Mouse (Mus musculus) layer of hippocampus, adult 9-10 months (tissue): ENCODE results near the gene Invs.

Source experiments
- DNase-seq: peaks from one replicate; pipeline ENCODE4 v3.0.0; 2022; ENCODE audit warnings: low spot score

The Invs gene

DNA sequence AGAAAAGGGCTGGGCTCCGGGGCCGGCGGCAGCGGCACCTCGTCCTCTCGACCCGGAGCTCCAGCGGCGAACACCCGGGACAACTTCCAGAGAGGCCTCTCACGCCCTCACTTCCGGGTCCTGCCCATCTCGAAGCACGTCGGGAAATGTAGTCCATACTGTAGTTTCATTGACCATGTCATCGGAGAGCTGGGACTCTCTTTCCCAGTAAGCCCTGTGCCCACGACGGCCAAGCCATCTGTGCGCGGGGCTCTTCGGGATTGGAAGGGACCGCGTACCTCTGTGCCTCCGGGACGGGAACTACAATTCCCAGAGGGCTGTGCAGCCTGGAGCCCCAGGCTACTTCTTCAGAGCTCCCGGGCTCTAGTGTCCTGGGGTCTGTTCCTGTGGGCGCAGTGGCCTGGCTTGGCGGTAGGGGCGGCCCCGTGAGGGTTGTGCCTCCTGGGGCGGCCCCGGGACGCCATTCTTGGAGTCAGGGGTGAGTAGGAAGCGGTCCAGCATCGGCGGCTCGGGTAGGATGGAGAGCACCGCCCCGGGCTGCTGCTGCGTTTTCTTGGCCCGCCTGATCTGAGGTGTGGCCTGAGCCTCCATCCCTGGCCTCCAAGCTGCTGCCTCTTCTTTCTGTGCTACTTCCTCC is at the start of gene Invs, which contains the start of gene Erp44:
Invs (plus strand) TSS at position 263 of the 637 bp plus-strand sequence.
Erp44 (minus strand) TSS at position 61 of the 637 bp plus-strand sequence.
- peak; percentile 93 for DNase-seq

DNA sequence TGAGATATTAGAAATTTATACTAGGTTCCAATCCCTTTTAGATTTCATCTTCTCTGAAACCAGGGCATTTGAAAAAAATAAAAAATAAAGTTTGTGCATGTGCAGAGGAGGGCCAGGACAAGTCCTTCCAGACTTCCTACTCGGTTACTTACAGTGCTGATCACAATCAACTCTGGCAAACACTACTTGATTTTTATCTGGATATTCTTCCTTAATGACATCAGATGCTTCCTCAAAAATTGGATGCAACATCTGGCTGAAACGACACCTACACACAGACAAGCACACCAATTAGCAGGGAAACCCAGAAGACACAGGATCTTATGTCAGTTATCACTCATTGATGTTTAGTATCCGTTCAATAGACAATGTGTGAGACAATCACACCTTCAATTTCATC is 42.8 kb upstream of the Invs start:
- no peak for DNase-seq

DNA sequence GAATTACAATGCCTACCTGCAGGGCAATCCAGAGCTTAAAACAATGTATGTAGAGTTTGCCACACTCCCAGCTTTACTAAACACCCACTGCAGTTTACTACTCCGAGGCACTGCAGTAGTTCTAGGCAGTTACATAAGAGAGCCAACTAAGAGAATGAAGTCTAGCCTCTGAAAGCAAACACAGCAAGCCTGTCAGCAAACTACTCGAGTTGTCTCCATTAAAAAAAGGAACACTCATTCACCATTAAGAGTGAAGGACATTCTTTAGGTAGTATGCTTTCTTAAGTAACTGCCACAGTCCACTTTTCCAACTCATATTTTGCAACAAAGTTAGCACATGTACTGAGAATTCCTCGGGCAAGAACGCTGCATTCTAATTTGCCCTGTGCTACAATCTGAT is 40.5 kb upstream of the Invs start:
- no peak for DNase-seq

- DNase-seq = no peak
These were observed 37.1 kb upstream of the Invs start for GRCm38 (mm10) chr4:48242482-48242881.

GRCm38 (mm10) chr4:48243737-48244136 is 35.8 kb upstream of the Invs start:
- no peak for DNase-seq

DNA sequence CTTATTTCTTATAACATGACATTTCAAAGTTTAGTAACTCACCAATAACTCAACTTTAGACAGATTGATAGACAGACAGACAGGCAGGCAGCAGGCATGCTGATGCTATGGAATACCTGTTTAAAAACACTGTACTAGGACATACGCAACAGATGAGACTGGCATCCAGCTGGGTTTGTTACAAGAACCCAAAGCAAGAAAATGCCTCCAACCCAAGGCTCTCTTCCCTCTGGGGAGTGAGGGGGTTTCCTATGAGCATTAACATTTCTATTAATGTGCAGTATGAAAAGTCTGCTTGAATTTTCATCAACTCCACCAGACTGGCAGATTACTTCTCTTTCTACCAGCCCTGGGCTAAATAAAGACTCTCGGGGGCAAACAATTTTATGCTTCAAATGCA is 35.3 kb upstream of the Invs start:
- DNase-seq = no peak

DNA sequence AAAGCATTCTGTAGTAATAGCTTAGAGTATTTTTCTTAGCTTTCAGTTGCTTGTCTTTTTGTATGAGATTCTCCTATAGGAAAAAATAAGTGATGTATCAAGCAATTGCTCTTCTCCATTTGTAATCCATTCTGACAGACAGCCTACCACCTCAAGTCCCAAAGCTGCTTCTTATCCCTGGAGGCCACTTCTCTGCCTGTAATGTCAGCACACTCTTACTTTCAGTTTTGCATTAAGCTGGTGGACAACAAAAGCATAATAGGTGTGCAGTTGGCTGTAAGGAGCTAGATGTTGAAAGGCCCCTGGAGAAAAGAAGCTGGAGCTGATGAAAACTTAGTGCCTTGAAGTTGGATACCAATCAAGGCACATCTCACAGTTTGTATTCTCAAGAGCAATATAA is 26.3 kb upstream of the Invs start:
- no peak for DNase-seq

DNA sequence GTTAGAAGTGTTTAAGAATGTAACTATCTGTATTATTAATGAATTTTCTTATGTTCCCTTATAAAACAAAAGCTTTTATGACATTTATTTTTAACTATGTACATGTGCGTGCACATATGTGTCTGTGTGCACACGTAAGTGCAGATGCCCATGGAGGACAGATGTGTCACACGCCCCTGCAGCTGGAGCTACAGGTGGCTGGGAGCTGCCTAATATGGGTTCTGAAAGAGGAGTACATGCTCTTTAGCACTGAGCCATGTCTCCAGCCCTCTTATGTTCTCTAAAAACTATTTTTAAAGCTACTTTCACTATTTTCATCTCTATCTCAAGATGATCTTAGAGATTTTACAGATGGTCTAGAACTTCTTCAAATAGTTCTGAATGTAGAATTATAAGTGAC is 21.5 kb upstream of the Invs start:
- no peak for DNase-seq

DNA sequence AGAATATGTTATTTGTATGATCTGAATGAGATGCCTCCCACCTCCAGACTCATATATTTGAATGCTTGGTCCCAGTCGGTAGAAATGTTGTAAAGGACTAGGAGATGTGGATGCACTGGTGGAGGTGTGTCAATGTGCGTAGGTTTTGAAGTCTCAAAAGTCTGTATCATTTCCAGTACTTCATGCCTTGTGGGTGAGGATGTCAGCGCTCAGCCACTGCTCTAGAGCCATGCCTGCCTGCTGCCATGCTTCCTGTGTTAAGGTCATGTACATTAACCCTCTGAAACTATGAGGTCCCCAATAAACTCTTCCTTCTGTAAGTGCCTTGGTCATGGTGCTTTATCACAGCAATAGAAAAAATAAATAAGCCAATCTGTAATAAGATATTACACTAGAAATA is 11.9 kb upstream of the Invs start:
- DNase-seq = no peak

DNA sequence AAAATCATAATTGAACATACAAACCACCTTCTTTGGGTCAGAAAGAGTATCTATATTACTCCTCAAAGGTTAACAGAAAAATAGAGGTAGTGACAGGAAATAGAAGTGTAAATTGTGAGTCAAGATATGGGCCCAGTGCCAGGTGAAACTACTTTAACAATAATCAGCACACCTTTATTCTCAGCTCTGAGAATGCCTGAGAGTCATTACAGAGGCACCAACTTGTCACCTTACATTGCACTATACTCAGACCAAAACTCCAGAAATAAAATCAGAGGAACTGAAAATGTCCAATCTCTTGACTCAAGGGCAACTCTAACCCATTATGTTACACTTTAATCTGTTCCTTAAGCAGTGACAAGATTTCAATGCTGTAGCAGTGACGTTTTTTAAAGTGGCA is 11.4 kb upstream of the Invs start:
- DNase-seq = no peak

DNA sequence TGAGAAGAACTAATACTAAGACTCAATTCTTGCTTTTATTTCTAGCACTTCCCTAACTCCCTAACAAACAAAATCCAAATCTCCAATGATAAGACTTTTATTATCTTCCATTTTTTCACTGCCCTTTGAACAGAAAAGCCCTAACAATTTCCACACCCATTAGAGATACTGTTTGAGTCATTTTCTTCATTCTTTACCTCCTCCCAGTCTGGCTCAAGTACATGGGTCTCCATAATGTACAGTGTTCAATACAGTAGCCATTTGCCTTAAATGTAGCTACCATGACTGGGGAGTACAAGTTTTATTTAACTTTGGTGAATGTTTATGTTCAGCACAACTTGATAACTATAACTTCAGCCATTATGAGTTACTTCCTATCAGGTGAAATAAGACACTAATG is 9.0 kb upstream of the Invs start:
- no peak for DNase-seq

GRCm38 (mm10) chr4:48271838-48272237 is 7.7 kb upstream of the Invs start:
- DNase-seq = no peak

- DNase-seq = no peak
These were observed 6.3 kb upstream of the Invs start for GRCm38 (mm10) chr4:48273119-48273829.

DNA sequence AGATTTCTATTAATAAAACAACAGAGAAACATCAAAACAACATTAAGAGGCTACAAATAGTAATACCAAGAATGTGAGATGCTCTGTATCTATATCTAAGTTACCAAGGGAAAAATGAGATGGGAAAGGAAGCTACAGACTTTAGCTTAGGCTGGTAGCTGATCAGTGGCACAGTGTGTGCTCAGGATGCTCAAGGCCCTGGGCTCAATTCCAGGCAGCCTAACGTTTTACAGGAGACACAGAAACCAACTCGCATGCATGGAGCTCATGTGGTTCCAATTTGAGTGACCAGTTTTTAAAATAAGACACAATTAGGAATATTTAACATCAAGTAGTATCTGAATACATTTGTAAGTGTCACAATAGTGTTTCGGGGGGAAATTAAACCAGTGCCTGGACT is 3.8 kb upstream of the Invs start:
- no peak for DNase-seq

- DNase-seq = no peak
These were observed 2.5 kb upstream of the Invs start for GRCm38 (mm10) chr4:48277011-48277410.

- no peak for DNase-seq
These were observed 633 bp upstream of the Invs start for GRCm38 (mm10) chr4:48278757-48279497.

DNA sequence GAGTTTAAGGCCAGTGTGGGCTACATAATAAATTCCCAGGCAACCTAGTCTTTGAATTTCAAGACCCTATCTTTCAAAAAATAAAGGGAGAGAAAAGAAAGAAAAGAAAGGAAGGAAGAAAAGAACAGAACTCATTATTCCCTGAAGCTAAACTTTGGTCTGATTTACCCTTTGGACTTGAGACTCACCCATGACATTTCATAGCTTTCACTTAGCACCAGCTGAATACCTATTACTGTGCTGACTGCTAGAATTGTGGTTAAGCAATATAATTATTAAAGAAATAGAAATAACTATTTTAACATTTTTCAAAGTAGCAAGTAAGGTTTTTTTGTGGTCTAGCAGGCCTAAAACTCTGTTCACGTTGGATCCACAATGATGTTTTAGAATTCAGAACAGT is 1.6 kb downstream of the Invs start:
- DNase-seq = no peak

- peak; percentile 55 for DNase-seq
These were observed 7.7 kb downstream of the Invs start for GRCm38 (mm10) chr4:48287086-48287757.

- DNase-seq = no peak
These were observed 35.3 kb downstream of the Invs start for GRCm38 (mm10) chr4:48314814-48315213.

DNA sequence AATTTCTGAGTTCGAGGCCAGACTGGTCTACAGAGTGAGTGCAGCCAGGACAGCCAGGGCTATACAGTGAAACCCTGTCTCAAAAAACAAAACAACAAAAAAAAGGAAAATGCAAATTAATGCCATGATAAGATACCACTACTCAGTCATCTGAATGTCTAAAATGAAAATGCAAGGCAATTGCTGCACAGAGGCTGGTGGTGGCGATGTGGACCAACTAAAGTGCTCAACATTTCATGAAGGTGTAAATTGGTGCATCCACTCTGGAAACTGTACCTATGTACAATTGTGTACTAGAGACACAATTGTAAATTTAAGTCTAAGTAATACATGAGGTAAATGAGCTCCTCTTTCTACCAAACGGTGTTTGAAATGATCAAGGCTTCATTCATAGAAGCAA is 36.5 kb downstream of the Invs start:
- no peak for DNase-seq

DNA sequence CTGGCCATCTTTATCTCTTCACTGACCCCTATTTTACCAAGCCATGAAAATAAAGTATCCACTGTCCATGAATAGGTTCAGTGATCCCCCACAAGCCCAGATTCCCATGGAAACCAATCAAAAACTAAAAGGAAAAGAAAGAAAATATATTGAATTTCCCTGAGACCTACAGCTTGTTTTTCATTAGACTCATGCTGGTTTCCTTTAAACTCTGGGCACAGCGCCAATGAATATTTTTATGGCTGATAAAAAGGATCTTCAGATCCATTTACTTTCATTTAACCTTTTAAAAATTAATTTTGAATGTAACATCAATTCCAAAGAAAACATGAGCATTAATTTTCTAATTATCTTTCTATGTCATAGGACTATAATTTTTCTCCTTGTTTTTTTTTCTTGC is 41.7 kb downstream of the Invs start:
- DNase-seq = no peak

- DNase-seq = no peak
These were observed 42.5 kb downstream of the Invs start for GRCm38 (mm10) chr4:48322095-48322494.

DNA sequence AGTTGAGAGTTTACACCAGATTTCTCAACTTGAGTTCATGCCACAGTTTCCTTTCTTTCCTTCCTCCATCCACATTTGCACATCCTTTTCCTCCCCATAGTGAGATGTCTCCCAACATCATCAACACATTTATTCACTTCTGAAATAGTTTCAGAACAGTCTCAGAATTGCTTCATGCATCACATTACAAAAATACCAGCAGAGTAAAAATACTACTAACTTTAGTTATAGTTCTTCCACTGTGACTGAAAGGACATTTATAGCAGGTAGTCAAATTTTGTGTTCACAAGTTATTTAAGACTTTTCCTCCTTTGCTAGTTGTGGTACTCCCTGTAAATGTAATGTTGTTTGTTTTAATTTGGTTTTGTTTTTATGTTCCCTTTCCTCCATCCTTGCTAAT is 47.6 kb downstream of the Invs start:
- DNase-seq = no peak
